Mouse (Mus musculus) MEL (cell line): ENCODE results near the gene Umad1. TPM values are rescaled to one million over a fixed set of nuclear protein-coding genes. Genes with fewer than 3 reads are reported as not detected.

ENCODE experiments used
- DNase-seq: peaks from one replicate; pipeline ENCODE4 v3.0.0; 2011; ENCODE audit warnings: low read depth, low spot score
- H3K27ac ChIP-seq: 2 replicates; pipeline ENCODE4 v1.5.1; 2012; ENCODE audit warnings: low read depth, mild to moderate bottlenecking, control low read depth, low read length, moderate library complexity; ENCODE audit not compliant: control insufficient read depth
- H3K27me3 ChIP-seq, 2 experiments: fragments of 150-350 bp in 1 of 2; sonication (generic) in 1 of 2; 2 replicates each; pipeline ENCODE4 v1.6.1; 2012; ENCODE audit warnings: low read length in 2 of 2, mild to moderate bottlenecking in 2 of 2, improper control_type of control experiment in 1 of 2, moderate library complexity in 1 of 2; ENCODE audit not compliant: insufficient read depth in 2 of 2, control insufficient read depth in 1 of 2
- H3K36me3 ChIP-seq, 2 experiments: 2 replicates each; pipeline ENCODE4 v1.6.1; 2012 to 2014; ENCODE audit warnings: low read length in 2 of 2, improper control_type of control experiment in 1 of 2, inconsistent platforms in 1 of 2, mild to moderate bottlenecking in 1 of 2; ENCODE audit not compliant: insufficient read depth in 2 of 2, control insufficient read depth in 1 of 2
- H3K4me1 ChIP-seq, 2 experiments: fragments of 150-350 bp in 1 of 2; sonication (generic) in 1 of 2; 2 replicates each; pipeline ENCODE4 v1.6.1; 2012; ENCODE audit warnings: low read length in 2 of 2, improper control_type of control experiment in 1 of 2, mild to moderate bottlenecking in 1 of 2; ENCODE audit not compliant: insufficient read depth in 2 of 2, control insufficient read depth in 1 of 2
- H3K4me3 ChIP-seq, 2 experiments: fragments of 150-350 bp in 1 of 2; sonication (generic) in 1 of 2; 2 replicates each; pipeline ENCODE4 v1.5.1; 2012; ENCODE audit warnings: low read depth in 2 of 2, low read length in 2 of 2, mild to moderate bottlenecking in 2 of 2, moderate library complexity in 2 of 2, control low read depth in 1 of 2, improper control_type of control experiment in 1 of 2; ENCODE audit not compliant: control insufficient read depth in 1 of 2, insufficient read depth in 1 of 2
- H3K79me2 ChIP-seq: 2 replicates; pipeline ENCODE4 v1.6.1; 2012; ENCODE audit warnings: mild to moderate bottlenecking, low read length, moderate library complexity; ENCODE audit not compliant: control insufficient read depth, poor library complexity, insufficient read depth
- H3K9ac ChIP-seq: 2 replicates; pipeline ENCODE4 v1.6.1; 2012; ENCODE audit warnings: low read depth, mild to moderate bottlenecking, control low read depth, low read length, moderate library complexity; ENCODE audit not compliant: control insufficient read depth, poor library complexity, severe bottlenecking
- H3K9me3 ChIP-seq: fragments of 150-350 bp; sonication (generic); replicated peaks from 2 replicates; pipeline ENCODE4 v1.6.1; 2012; ENCODE audit warnings: mild to moderate bottlenecking, low read length, improper control_type of control experiment, moderate library complexity; ENCODE audit not compliant: insufficient read depth
- BHLHE40 ChIP-seq: IDR thresholded peaks from 2 replicates; pipeline ENCODE4 v1.6.1; 2012; ENCODE audit warnings: low read depth, mild to moderate bottlenecking, inconsistent platforms, low read length, improper control_type of control experiment, borderline replicate concordance
- CHD1 ChIP-seq: IDR thresholded peaks from 2 replicates; pipeline ENCODE4 v1.6.1; 2012; ENCODE audit warnings: low read depth, mild to moderate bottlenecking, inconsistent platforms, low read length, improper control_type of control experiment
- CHD2 ChIP-seq: IDR thresholded peaks from 2 replicates; pipeline ENCODE4 v1.6.1; 2011; ENCODE audit warnings: low read length, improper control_type of control experiment
- CTCF ChIP-seq, 3 experiments: IDR thresholded peaks in 2 of 3; conservative IDR thresholded peaks in 1 of 3; 2 replicates each; pipeline ENCODE4 v1.5.1; 2011 to 2012; ENCODE audit warnings: low read length in 3 of 3, low read depth in 2 of 3, mild to moderate bottlenecking in 2 of 3, improper control_type of control experiment in 1 of 3, inconsistent platforms in 1 of 3, mixed read lengths in 1 of 3, moderate library complexity in 1 of 3; ENCODE audit not compliant: control insufficient read depth in 1 of 3, insufficient read depth in 1 of 3, poor library complexity in 1 of 3, severe bottlenecking in 1 of 3
- ELF1 ChIP-seq: IDR thresholded peaks from 2 replicates; pipeline ENCODE4 v1.6.1; 2014; ENCODE audit warnings: low read depth, mild to moderate bottlenecking, inconsistent platforms, low read length, improper control_type of control experiment, moderate library complexity
- EP300 ChIP-seq, 2 experiments: IDR thresholded peaks; 2 replicates each; pipeline ENCODE4 v1.6.1; 2011; ENCODE audit warnings: improper control_type of control experiment in 2 of 2, low read length in 2 of 2, low read depth in 1 of 2, mild to moderate bottlenecking in 1 of 2
- ETS1 ChIP-seq: IDR thresholded peaks from 2 replicates; pipeline ENCODE4 v1.6.1; 2012; ENCODE audit warnings: low read depth, mild to moderate bottlenecking, inconsistent platforms, low read length, improper control_type of control experiment, moderate library complexity
- GABPA ChIP-seq: IDR thresholded peaks from 2 replicates; pipeline ENCODE4 v1.6.1; 2012; ENCODE audit warnings: low read depth, mild to moderate bottlenecking, inconsistent platforms, low read length, improper control_type of control experiment, moderate library complexity
- GATA1 ChIP-seq: IDR thresholded peaks from 2 replicates; pipeline ENCODE4 v1.6.1; 2011; ENCODE audit warnings: low read depth, low read length, improper control_type of control experiment
- HCFC1 ChIP-seq: IDR thresholded peaks from 2 replicates; pipeline ENCODE4 v1.6.1; 2012; ENCODE audit warnings: low read depth, mild to moderate bottlenecking, inconsistent platforms, low read length, improper control_type of control experiment, moderate library complexity
- JUND ChIP-seq: IDR thresholded peaks from 2 replicates; pipeline ENCODE4 v1.6.1; 2011; ENCODE audit warnings: low read depth, mild to moderate bottlenecking, improper control_type of control experiment, low read length
- KAT2A ChIP-seq: conservative IDR thresholded peaks from 2 replicates; pipeline ENCODE4 v1.6.1; 2012; ENCODE audit warnings: low read depth, low read length, improper control_type of control experiment, inconsistent platforms
- MAFK ChIP-seq: IDR thresholded peaks from 2 replicates; pipeline ENCODE4 v1.6.1; 2011; ENCODE audit warnings: low read depth, mild to moderate bottlenecking, low read length, improper control_type of control experiment, borderline replicate concordance
- MAX ChIP-seq: IDR thresholded peaks from 2 replicates; pipeline ENCODE4 v1.6.1; 2011; ENCODE audit warnings: low read length, improper control_type of control experiment
- MAZ ChIP-seq: IDR thresholded peaks from 2 replicates; pipeline ENCODE4 v1.6.1; 2012; ENCODE audit warnings: low read depth, mild to moderate bottlenecking, inconsistent platforms, low read length, improper control_type of control experiment
- MEF2A ChIP-seq: IDR thresholded peaks from 2 replicates; pipeline ENCODE4 v1.6.1; 2014; ENCODE audit warnings: low read depth, mild to moderate bottlenecking, inconsistent platforms, low read length, improper control_type of control experiment; ENCODE audit not compliant: poor library complexity, insufficient replicate concordance, severe bottlenecking; ENCODE audit errors: extremely low read depth
- MXI1 ChIP-seq: IDR thresholded peaks from 2 replicates; pipeline ENCODE4 v1.6.1; 2011; ENCODE audit warnings: mild to moderate bottlenecking, low read depth, low read length, improper control_type of control experiment
- MYB ChIP-seq: IDR thresholded peaks from 2 replicates; pipeline ENCODE4 v1.6.1; 2011; ENCODE audit warnings: mild to moderate bottlenecking, low read depth, low read length, improper control_type of control experiment
- MYC ChIP-seq: IDR thresholded peaks from 2 replicates; pipeline ENCODE4 v1.6.1; 2011; ENCODE audit warnings: low read depth, mild to moderate bottlenecking, low read length, improper control_type of control experiment, moderate library complexity
- NELFE ChIP-seq: IDR thresholded peaks from 2 replicates; pipeline ENCODE4 v1.6.1; 2011; ENCODE audit warnings: low read depth, low read length, improper control_type of control experiment
- NRF1 ChIP-seq: IDR thresholded peaks from 2 replicates; pipeline ENCODE4 v1.6.1; 2014; ENCODE audit warnings: low read depth, mild to moderate bottlenecking, inconsistent platforms, low read length, improper control_type of control experiment, moderate library complexity; ENCODE audit not compliant: poor library complexity, insufficient read depth, severe bottlenecking
- POLR2A ChIP-seq, 2 experiments: IDR thresholded peaks; 2 replicates each; pipeline ENCODE4 v1.6.1; 2011 to 2012; ENCODE audit warnings: low read length in 2 of 2, mild to moderate bottlenecking in 2 of 2, control low read depth in 1 of 2, improper control_type of control experiment in 1 of 2, low read depth in 1 of 2, moderate library complexity in 1 of 2; ENCODE audit not compliant: control insufficient read depth in 1 of 2, insufficient read depth in 1 of 2, poor library complexity in 1 of 2
- POLR2AphosphoS2 ChIP-seq: IDR thresholded peaks from 2 replicates; pipeline ENCODE4 v1.6.1; 2011; ENCODE audit warnings: low read length, improper control_type of control experiment
- POLR2AphosphoS5 ChIP-seq: IDR thresholded peaks from 2 replicates; pipeline ENCODE4 v1.6.1; 2012; ENCODE audit warnings: low read depth, borderline replicate concordance, mild to moderate bottlenecking, inconsistent platforms, low read length, moderate library complexity, mixed read lengths
- RAD21 ChIP-seq: IDR thresholded peaks from 2 replicates; pipeline ENCODE4 v1.6.1; 2011; ENCODE audit warnings: mild to moderate bottlenecking, low read depth, low read length, improper control_type of control experiment
- RCOR1 ChIP-seq: IDR thresholded peaks from 2 replicates; pipeline ENCODE4 v1.6.1; 2012; ENCODE audit warnings: low read depth, mild to moderate bottlenecking, inconsistent platforms, low read length, improper control_type of control experiment
- SIN3A ChIP-seq: IDR thresholded peaks from 2 replicates; pipeline ENCODE4 v1.6.1; 2012; ENCODE audit warnings: low read length, improper control_type of control experiment, inconsistent platforms
- SMC3 ChIP-seq: IDR thresholded peaks from 2 replicates; pipeline ENCODE4 v1.6.1; 2011; ENCODE audit warnings: low read depth, low read length, improper control_type of control experiment
- TAL1 ChIP-seq: IDR thresholded peaks from 2 replicates; pipeline ENCODE4 v1.6.1; 2012; ENCODE audit warnings: mild to moderate bottlenecking, inconsistent platforms, low read length, moderate library complexity, mixed read lengths
- TBP ChIP-seq: IDR thresholded peaks from 2 replicates; pipeline ENCODE4 v1.8.0; 2011; ENCODE audit warnings: low read depth, low read length, improper control_type of control experiment
- TCF12 ChIP-seq: IDR thresholded peaks from 2 replicates; pipeline ENCODE4 v1.6.1; 2014; ENCODE audit warnings: low read depth, mild to moderate bottlenecking, inconsistent platforms, low read length, improper control_type of control experiment, moderate library complexity
- UBTF ChIP-seq: IDR thresholded peaks from 2 replicates; pipeline ENCODE4 v1.6.1; 2012; ENCODE audit warnings: low read depth, mild to moderate bottlenecking, inconsistent platforms, low read length, improper control_type of control experiment, moderate library complexity, borderline replicate concordance; ENCODE audit not compliant: insufficient read depth
- USF1 ChIP-seq: IDR thresholded peaks from 2 replicates; pipeline ENCODE4 v1.6.1; 2014; ENCODE audit warnings: low read depth, mild to moderate bottlenecking, inconsistent platforms, low read length, improper control_type of control experiment, moderate library complexity
- USF2 ChIP-seq, 2 experiments: IDR thresholded peaks; 2 replicates each; pipeline ENCODE4 v1.6.1; 2011 to 2012; ENCODE audit warnings: improper control_type of control experiment in 2 of 2, low read length in 2 of 2, borderline replicate concordance in 1 of 2, inconsistent platforms in 1 of 2, low read depth in 1 of 2, mild to moderate bottlenecking in 1 of 2; ENCODE audit not compliant: insufficient read depth in 1 of 2
- ZC3H11A ChIP-seq: IDR thresholded peaks from 2 replicates; pipeline ENCODE4 v1.6.1; 2012; ENCODE audit warnings: low read depth, mild to moderate bottlenecking, inconsistent platforms, low read length, improper control_type of control experiment
- ZKSCAN1 ChIP-seq: IDR thresholded peaks from 2 replicates; pipeline ENCODE4 v1.6.1; 2012; ENCODE audit warnings: low read depth, mild to moderate bottlenecking, inconsistent platforms, low read length, improper control_type of control experiment, moderate library complexity
- ZMIZ1 ChIP-seq: IDR thresholded peaks from 2 replicates; pipeline ENCODE4 v1.6.1; 2012; ENCODE audit warnings: low read depth, mild to moderate bottlenecking, inconsistent platforms, low read length, improper control_type of control experiment, moderate library complexity
- ZNF384 ChIP-seq: IDR thresholded peaks from 2 replicates; pipeline ENCODE4 v1.6.1; 2012; ENCODE audit warnings: low read depth, mild to moderate bottlenecking, inconsistent platforms, low read length, improper control_type of control experiment
- polyA plus RNA-seq, 2 experiments: library from polyadenylated mRNA; stranded (reverse) in 1 of 2; unstranded in 1 of 2; fragments of >175 nt in 1 of 2; fragments of >200 nt in 1 of 2; gene quantifications; 2 replicates each; pipeline versions ENCODE4 v1.2.1 to v1.2.4; 2012; ENCODE audit warnings: low replicate concordance in 2 of 2, low read depth in 1 of 2; ENCODE audit not compliant: insufficient read length in 2 of 2, insufficient read depth in 1 of 2, missing spikeins in 1 of 2
- total RNA-seq: library from RNA; depleted of rRNA; stranded (reverse); fragments of 300-350 nt; gene quantifications from 2 replicates; pipeline ENCODE4 v1.2.3, GENCODE M21; 2012

Umad1 gene
- total and polyA plus RNA-seq, 3 experiments = 5.3 to 9.7 TPM; not detected in 1

DNA sequence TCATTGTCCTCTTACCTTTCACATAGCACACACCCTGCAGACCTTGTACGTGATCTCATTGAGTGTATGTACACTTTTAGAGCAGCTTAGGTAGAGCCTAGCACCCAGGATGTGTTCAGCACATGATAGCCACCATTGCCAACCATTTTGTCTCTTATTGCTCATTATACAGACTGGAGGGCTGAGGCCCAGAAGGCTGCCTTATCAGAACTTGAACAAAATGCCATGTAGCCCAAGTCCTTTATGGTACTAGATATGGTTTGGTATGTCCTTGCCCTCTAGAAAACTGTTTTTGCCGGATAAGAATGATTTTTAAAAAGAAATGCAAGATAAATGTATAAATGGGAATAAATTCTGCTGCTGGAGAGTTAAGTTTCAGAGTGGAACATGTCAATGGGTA, 164.1 kb downstream of the Umad1 start:
- Histone ChIP-seq H3K4me3 (no peak overlapping the region), H3K27me3 (no peaks in the 10 kb centered on the region), H3K4me1 (peaks cover 30 to 39% of the 10 kb centered on the region in 2 experiments), H3K9ac (no peak overlapping the region), H3K36me3 (peaks cover 0 to 44% of the 10 kb centered on the region in 2 experiments; a peak in 2 of 4 replicates), H3K27ac (peak overlapping the region; percentile 60), H3K9me3 (no peaks in the 10 kb centered on the region), H3K79me2 (no peaks in the 10 kb centered on the region)
- peak; percentile 83 for DNase-seq
- TF ChIP-seq TBP (no peak), SMC3 (peak; percentile 10; the same call in 1 of the 2 replicates), EP300 (IDR thresholded peaks at IDR 0.05; ENCODE audit: low read depth in 1 of 2, low read length in 2 of 2) (peak; percentile 93 to 96), CHD2 (no peak), MEF2A (no peak), MAFK (peak; percentile 17; the same call in 1 of the 2 replicates), ELF1 (no peak), ETS1 (peak; percentile 90), POLR2A (IDR thresholded peaks at IDR 0.05; ENCODE audit: control insufficient read depth in 1 of 2, insufficient read depth in 1 of 2, low read depth in 1 of 2, low read length in 2 of 2, poor library complexity in 1 of 2) (no peak), TCF12 (peak; percentile 98), MXI1 (no peak), ZC3H11A (no peak), POLR2AphosphoS5 (no peak), POLR2AphosphoS2 (no peak), ZNF384 (no peak), NRF1 (no peak), CHD1 (no peak), GABPA (no peak), RAD21 (no peak), MYB (no peak), TAL1 (peak; percentile 87), ZMIZ1 (no peak), MAZ (no peak), UBTF (no peak), RCOR1 (peak; percentile 82), KAT2A (no peak), ZKSCAN1 (no peak), NELFE (no peak), MAX (no peak), SIN3A (peak; percentile 55; the same call in 1 of the 2 replicates), JUND (no peak), CTCF (IDR thresholded peaks at IDR 0.05 in 2 of 3, conservative IDR thresholded peaks at IDR 0.05 in 1 of 3; ENCODE audit: control insufficient read depth in 1 of 3, insufficient read depth in 1 of 3, low read depth in 2 of 3, low read length in 3 of 3, poor library complexity in 1 of 3, severe bottlenecking in 1 of 3) (no peak), HCFC1 (no peak), USF2 (IDR thresholded peaks at IDR 0.05; ENCODE audit: borderline replicate concordance in 1 of 2, insufficient read depth in 1 of 2, low read depth in 1 of 2, low read length in 2 of 2) (no peak), USF1 (no peak), MYC (0 out of 2 replicates have a peak, but pooled peaks have one; percentile 41), BHLHE40 (peak; percentile 68), GATA1 (peak; percentile 98)
